Mouse (Mus musculus) layer of hippocampus, adult 11-12 months (tissue): ENCODE measurements at regions not wholly inside any gene's neighbourhood (a gene's known extent, or its start where the extent isn't known, plus 50 kb on each side); places are given as distances from the start of the nearest gene placed in this dataset.

Experiments used
- DNase-seq: peaks from one replicate; pipeline ENCODE4 v3.0.0; 2022; ENCODE audit warnings: low spot score

GRCm38 (mm10) chr2:148175251-148175927 is 128.6 kb upstream of the Foxa2 start:
- DNase-seq = no peak

DNA sequence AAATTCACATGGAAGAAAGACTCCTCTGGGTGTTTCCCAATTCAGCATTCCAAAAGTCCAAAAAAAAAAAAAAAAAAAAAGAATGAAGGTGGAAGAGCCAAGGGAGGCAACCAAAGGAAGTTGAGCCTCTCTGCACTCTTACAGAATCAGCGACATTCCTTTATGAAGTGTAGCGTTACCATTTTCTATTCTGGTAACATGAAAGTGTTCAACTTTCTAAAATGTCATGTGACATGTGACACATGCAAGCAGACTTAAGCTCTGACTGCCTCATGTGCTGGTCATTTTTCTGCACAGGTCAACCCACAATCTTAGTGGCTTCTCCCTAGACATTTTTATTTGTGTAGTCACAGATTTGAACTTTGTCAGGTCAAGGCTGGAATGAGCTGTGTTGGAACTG is 133.5 kb upstream of the Foxa2 start:
- no peak for DNase-seq

GRCm38 (mm10) chr2:148181518-148181917 is 134.7 kb upstream of the Foxa2 start:
- no peak for DNase-seq

GRCm38 (mm10) chr2:148182492-148183052 is 135.8 kb upstream of the Foxa2 start:
- DNase-seq = no peak

DNA sequence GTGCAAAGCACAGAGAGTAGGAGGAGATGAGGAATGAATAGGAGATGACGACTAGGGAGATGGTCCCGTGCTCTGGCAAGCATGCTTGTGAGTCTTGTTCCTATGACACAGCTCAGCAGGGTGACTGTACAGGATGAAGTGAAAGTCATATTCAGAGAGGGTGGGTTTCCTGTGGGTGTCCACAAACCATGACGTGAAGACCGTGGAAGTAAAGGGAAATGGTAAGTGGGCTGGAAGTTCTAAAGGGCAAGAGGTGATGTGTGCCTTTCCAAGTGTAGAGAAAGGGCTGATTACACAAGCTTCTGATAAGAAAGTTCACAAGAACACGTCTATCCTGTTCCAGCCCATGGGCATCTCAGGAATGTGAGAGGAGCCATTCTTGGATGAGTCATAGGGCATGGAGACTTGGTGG is 138.0 kb upstream of the Foxa2 start:
- DNase-seq = no peak

GRCm38 (mm10) chr2:148186363-148186991 is 139.7 kb upstream of the Foxa2 start:
- DNase-seq = no peak

DNA sequence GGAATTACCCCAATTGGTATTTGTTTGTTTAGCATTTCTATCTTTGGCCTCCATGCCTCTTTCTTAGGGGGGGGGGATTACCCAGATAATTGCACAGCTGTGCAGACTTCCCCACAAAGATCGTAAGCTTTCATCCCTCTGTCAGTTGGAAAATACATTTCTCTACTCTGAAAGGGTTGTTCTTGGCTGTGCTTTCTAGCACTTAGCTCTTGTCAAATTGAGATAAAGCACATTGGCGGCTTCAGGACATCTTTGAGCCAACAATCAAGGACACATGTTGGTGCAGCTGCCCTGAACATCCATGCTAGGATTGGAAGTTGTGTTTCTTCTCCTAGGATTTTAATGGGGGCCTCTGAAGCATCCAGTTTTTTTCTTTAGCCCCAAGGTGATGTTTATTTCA is 142.1 kb upstream of the Foxa2 start:
- no peak for DNase-seq

GRCm38 (mm10) chr2:148189287-148189686 is 142.5 kb upstream of the Foxa2 start:
- no peak for DNase-seq

- DNase-seq = no peak
Observed at GRCm38 (mm10) chr2:148192946-148193345, 146.2 kb upstream of the Foxa2 start.

GRCm38 (mm10) chr2:148197375-148198015 is 150.7 kb upstream of the Foxa2 start:
- DNase-seq = no peak

DNA sequence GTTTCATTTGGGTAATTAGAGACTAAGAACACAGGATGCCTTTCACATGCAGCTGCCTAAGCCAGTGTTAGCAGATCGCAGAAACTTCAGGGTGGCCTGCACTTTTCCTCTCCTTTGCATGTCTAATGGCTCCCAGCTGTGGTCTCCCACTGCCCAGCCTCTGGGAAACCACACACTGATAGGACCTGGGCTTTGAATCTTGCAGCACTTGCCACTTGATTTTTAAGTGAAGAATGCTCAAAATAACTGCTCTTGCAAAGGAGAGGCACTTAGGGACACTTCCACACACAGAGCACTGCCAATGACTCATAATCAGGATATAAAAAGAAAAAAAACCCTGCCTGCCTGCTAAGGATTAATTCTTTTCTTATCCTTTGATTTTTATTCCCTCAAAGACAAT is 159.9 kb upstream of the Foxa2 start:
- DNase-seq = no peak

- DNase-seq = no peak
Observed at GRCm38 (mm10) chr2:148210813-148211212, 164.0 kb upstream of the Foxa2 start.

GRCm38 (mm10) chr2:148217136-148217535 is 170.4 kb upstream of the Foxa2 start:
- no peak for DNase-seq

GRCm38 (mm10) chr2:148233691-148234300 is 161.3 kb upstream of the Sstr4 start:
- no peak for DNase-seq

- no peak for DNase-seq
Observed at GRCm38 (mm10) chr2:148237121-148237520, 158.0 kb upstream of the Sstr4 start.

DNA sequence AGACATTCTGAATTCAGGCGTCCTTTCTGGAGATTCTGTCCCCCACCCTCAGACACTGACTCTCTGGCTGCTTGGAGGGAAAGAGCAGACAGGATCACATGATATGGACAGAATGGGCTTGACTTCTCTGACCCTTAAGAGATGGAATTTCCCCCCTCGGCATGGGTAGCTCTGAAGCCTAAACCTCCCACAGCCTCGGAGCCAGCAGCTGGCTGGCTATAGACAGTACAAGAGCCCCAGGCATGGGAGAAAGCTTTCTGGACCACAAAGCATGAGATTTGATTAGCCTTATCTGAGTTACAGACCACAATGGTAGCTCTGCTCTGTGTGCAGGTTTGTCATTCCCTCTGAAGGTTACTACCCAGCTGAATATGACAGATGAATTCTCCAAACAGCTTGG is 156.1 kb upstream of the Sstr4 start:
- DNase-seq = no peak

- no peak for DNase-seq
Observed at GRCm38 (mm10) chr2:148242242-148242641, 152.9 kb upstream of the Sstr4 start.

DNA sequence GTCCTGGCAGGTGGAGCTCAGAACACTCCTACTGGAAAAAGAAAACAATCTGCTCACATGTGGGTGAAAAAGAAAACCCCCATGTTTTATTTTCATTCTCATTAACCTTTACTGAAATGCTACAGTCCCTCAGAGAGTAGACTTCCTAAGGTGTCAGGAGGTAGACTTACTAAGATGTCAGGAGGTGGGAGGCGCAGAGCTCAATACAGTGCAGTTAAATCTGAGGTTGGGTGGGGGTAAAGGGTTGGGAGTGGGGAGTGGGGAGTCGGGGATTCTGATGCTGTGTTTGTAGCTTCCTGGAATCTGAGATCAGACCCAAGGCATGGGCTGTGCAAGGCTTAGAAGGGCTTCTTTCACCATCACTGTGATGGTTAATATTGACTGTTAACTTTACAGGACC is 149.6 kb upstream of the Sstr4 start:
- DNase-seq = no peak

- no peak for DNase-seq
Observed at GRCm38 (mm10) chr2:148250902-148251301, 144.2 kb upstream of the Sstr4 start.

DNA sequence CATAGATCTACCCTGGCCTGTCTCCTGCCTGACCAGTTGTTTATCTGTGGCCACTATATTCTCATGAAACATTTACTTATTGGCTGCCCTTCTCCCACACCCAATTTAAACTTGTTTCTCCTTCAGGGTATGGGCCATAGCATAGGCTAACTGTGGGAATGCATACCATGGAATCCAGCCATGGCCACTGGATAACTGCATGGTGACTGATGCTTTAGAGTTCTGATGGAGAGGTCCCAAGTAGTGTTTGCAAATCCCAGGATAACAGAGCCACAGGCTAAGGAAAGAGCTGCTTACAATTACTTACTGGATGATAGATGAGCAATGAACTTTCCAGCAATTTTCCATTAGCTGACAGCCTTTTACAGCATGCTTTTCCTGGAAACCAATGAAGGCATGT is 139.5 kb upstream of the Sstr4 start:
- no peak for DNase-seq

DNA sequence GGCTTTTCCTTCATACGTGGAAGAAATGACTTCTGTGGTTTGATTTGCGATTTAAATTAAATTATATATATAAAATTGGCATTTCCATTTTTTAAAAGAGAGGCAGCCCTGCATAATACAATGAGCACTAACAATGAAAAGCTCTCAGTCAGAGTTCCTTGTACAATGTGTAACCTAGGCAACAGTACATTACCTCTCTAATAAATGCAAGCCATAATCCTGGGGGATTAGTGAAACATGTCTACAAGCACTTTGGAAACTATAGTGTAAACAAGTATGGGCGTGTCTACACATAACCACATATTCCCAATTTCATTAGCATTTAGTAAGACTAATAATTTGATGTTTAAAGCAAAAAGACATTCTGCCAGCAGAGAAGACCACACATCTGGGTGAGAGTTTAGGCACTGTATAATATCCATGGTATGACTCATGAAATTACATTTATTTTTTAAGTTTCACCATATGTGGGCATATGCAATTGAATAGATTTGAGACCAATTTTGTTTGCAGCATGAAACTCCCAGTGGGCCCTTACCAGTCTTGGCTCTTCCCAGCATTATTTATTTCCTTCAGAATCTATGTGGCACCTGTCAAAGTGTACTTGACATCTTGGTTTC is 130.9 kb upstream of the Sstr4 start:
- DNase-seq = no peak

- no peak for DNase-seq
Observed at GRCm38 (mm10) chr2:148279200-148279599, 115.9 kb upstream of the Sstr4 start.
